Mouse (Mus musculus): ENCODE measurements around the gene Gpx4. TPM values are rescaled to one million over a fixed set of nuclear protein-coding genes. Genes with fewer than 3 reads are reported as not detected.

The Gpx4 gene
- polyA plus RNA-seq (2014; fragmentation: Illumina TruSeq; extraction: RNeasy Lipid Tissue Mini Kit (QIAGEN cat#74804); ENCODE audit: low read depth, low replicate concordance) = 681 TPM

GRCm38 (mm10) chr10:80047041-80047565 is at the start of gene Gpx4:
TSS of gene Gpx4 (plus strand) at chr10:80047166.

GRCm38 (mm10) chr10:80016511-80016910 is 30.5 kb upstream of the Gpx4 start, which contains the start of gene Arhgap45:
TSS of gene Arhgap45 (plus strand) at chr10:80016653.

GRCm38 (mm10) chr10:80039559-80039979 is 7.4 kb upstream of the Gpx4 start, which contains the start of gene Polr2e:
TSS of gene Polr2e (minus strand) at chr10:80039795.

GRCm38 (mm10) chr10:80105460-80105859 is 58.5 kb downstream of the Gpx4 start, which contains the start of gene Sbno2:
TSS of gene Sbno2 (minus strand) at chr10:80105571.

Other genes starting within 250 kb of the Gpx4 start
- gene Misp, start 226.2 kb upstream of the Gpx4 start, polyA plus RNA-seq (2014; fragmentation: Illumina TruSeq; extraction: RNeasy Lipid Tissue Mini Kit (QIAGEN cat#74804); ENCODE audit: low read depth, low replicate concordance) = 1.5 TPM
- gene Ptbp1, start 192.7 kb upstream of the Gpx4 start, polyA plus RNA-seq (2014; fragmentation: Illumina TruSeq; extraction: RNeasy Lipid Tissue Mini Kit (QIAGEN cat#74804); ENCODE audit: low read depth, low replicate concordance) = 149 TPM
- gene Prtn3, start 172.7 kb upstream of the Gpx4 start, polyA plus RNA-seq (2014; fragmentation: Illumina TruSeq; extraction: RNeasy Lipid Tissue Mini Kit (QIAGEN cat#74804); ENCODE audit: low read depth, low replicate concordance) = 14.3 TPM
- 7.2 TPM for gene Plppr3, start 172.5 kb upstream of the Gpx4 start, polyA plus RNA-seq (2014; fragmentation: Illumina TruSeq; extraction: RNeasy Lipid Tissue Mini Kit (QIAGEN cat#74804); ENCODE audit: low read depth, low replicate concordance)
- 0.67 TPM for gene Elane, start 160.9 kb upstream of the Gpx4 start, polyA plus RNA-seq (2014; fragmentation: Illumina TruSeq; extraction: RNeasy Lipid Tissue Mini Kit (QIAGEN cat#74804); ENCODE audit: low read depth, low replicate concordance)
- 6,422 TPM for gene Cfd, start 156.3 kb upstream of the Gpx4 start, polyA plus RNA-seq (2014; fragmentation: Illumina TruSeq; extraction: RNeasy Lipid Tissue Mini Kit (QIAGEN cat#74804); ENCODE audit: low read depth, low replicate concordance)
- gene Med16, start 138.2 kb upstream of the Gpx4 start, polyA plus RNA-seq (2014; fragmentation: Illumina TruSeq; extraction: RNeasy Lipid Tissue Mini Kit (QIAGEN cat#74804); ENCODE audit: low read depth, low replicate concordance) = 25.6 TPM
- gene Gm26602, start 136.3 kb upstream of the Gpx4 start, polyA plus RNA-seq (2014; fragmentation: Illumina TruSeq; extraction: RNeasy Lipid Tissue Mini Kit (QIAGEN cat#74804); ENCODE audit: low read depth, low replicate concordance) = not detected
- gene Kiss1r, start 130.2 kb upstream of the Gpx4 start, polyA plus RNA-seq (2014; fragmentation: Illumina TruSeq; extraction: RNeasy Lipid Tissue Mini Kit (QIAGEN cat#74804); ENCODE audit: low read depth, low replicate concordance) = 2.7 TPM
- 81.2 TPM for gene R3hdm4, start 126.0 kb upstream of the Gpx4 start, polyA plus RNA-seq (2014; fragmentation: Illumina TruSeq; extraction: RNeasy Lipid Tissue Mini Kit (QIAGEN cat#74804); ENCODE audit: low read depth, low replicate concordance)
- 4.9 TPM for gene Arid3a, start 120.1 kb upstream of the Gpx4 start, polyA plus RNA-seq (2014; fragmentation: Illumina TruSeq; extraction: RNeasy Lipid Tissue Mini Kit (QIAGEN cat#74804); ENCODE audit: low read depth, low replicate concordance)
- 22.5 TPM for gene Wdr18, start 87.0 kb upstream of the Gpx4 start, polyA plus RNA-seq (2014; fragmentation: Illumina TruSeq; extraction: RNeasy Lipid Tissue Mini Kit (QIAGEN cat#74804); ENCODE audit: low read depth, low replicate concordance)
- not detected for gene Grin3b, start 76.5 kb upstream of the Gpx4 start, polyA plus RNA-seq (2014; fragmentation: Illumina TruSeq; extraction: RNeasy Lipid Tissue Mini Kit (QIAGEN cat#74804); ENCODE audit: low read depth, low replicate concordance)
- gene Tmem259, start 62.8 kb upstream of the Gpx4 start, polyA plus RNA-seq (2014; fragmentation: Illumina TruSeq; extraction: RNeasy Lipid Tissue Mini Kit (QIAGEN cat#74804); ENCODE audit: low read depth, low replicate concordance) = 86.6 TPM
- 46.6 TPM for gene Cnn2, start 58.6 kb upstream of the Gpx4 start, polyA plus RNA-seq (2014; fragmentation: Illumina TruSeq; extraction: RNeasy Lipid Tissue Mini Kit (QIAGEN cat#74804); ENCODE audit: low read depth, low replicate concordance)
- gene Abca7, start 50.7 kb upstream of the Gpx4 start, polyA plus RNA-seq (2014; fragmentation: Illumina TruSeq; extraction: RNeasy Lipid Tissue Mini Kit (QIAGEN cat#74804); ENCODE audit: low read depth, low replicate concordance) = 3.8 TPM
- gene Arhgap45, start 30.5 kb upstream of the Gpx4 start, polyA plus RNA-seq (2014; fragmentation: Illumina TruSeq; extraction: RNeasy Lipid Tissue Mini Kit (QIAGEN cat#74804); ENCODE audit: low read depth, low replicate concordance) = 13.2 TPM
- 65.7 TPM for gene Polr2e, start 7.4 kb upstream of the Gpx4 start, polyA plus RNA-seq (2014; fragmentation: Illumina TruSeq; extraction: RNeasy Lipid Tissue Mini Kit (QIAGEN cat#74804); ENCODE audit: low read depth, low replicate concordance)
- gene Sbno2, start 58.4 kb downstream of the Gpx4 start, polyA plus RNA-seq (2014; fragmentation: Illumina TruSeq; extraction: RNeasy Lipid Tissue Mini Kit (QIAGEN cat#74804); ENCODE audit: low read depth, low replicate concordance) = 17.9 TPM
- 82.1 TPM for gene Stk11, start 68.6 kb downstream of the Gpx4 start, polyA plus RNA-seq (2014; fragmentation: Illumina TruSeq; extraction: RNeasy Lipid Tissue Mini Kit (QIAGEN cat#74804); ENCODE audit: low read depth, low replicate concordance)
- gene Atp5d, start 91.5 kb downstream of the Gpx4 start, polyA plus RNA-seq (2014; fragmentation: Illumina TruSeq; extraction: RNeasy Lipid Tissue Mini Kit (QIAGEN cat#74804); ENCODE audit: low read depth, low replicate concordance) = 268 TPM
- 29.3 TPM for gene Cbarp, start 93.7 kb downstream of the Gpx4 start, polyA plus RNA-seq (2014; fragmentation: Illumina TruSeq; extraction: RNeasy Lipid Tissue Mini Kit (QIAGEN cat#74804); ENCODE audit: low read depth, low replicate concordance)
- 28.1 TPM for gene Midn, start 101.1 kb downstream of the Gpx4 start, polyA plus RNA-seq (2014; fragmentation: Illumina TruSeq; extraction: RNeasy Lipid Tissue Mini Kit (QIAGEN cat#74804); ENCODE audit: low read depth, low replicate concordance)
- gene Cirbp, start 118.8 kb downstream of the Gpx4 start, polyA plus RNA-seq (2014; fragmentation: Illumina TruSeq; extraction: RNeasy Lipid Tissue Mini Kit (QIAGEN cat#74804); ENCODE audit: low read depth, low replicate concordance) = 219 TPM
- 19.9 TPM for gene 1600002K03Rik, start 125.8 kb downstream of the Gpx4 start, polyA plus RNA-seq (2014; fragmentation: Illumina TruSeq; extraction: RNeasy Lipid Tissue Mini Kit (QIAGEN cat#74804); ENCODE audit: low read depth, low replicate concordance)
- 1.4 TPM for gene Efna2, start 132.3 kb downstream of the Gpx4 start, polyA plus RNA-seq (2014; fragmentation: Illumina TruSeq; extraction: RNeasy Lipid Tissue Mini Kit (QIAGEN cat#74804); ENCODE audit: low read depth, low replicate concordance)
- 56.7 TPM for gene Mum1, start 179.3 kb downstream of the Gpx4 start, polyA plus RNA-seq (2014; fragmentation: Illumina TruSeq; extraction: RNeasy Lipid Tissue Mini Kit (QIAGEN cat#74804); ENCODE audit: low read depth, low replicate concordance)
- 123 TPM for gene Ndufs7, start 202.0 kb downstream of the Gpx4 start, polyA plus RNA-seq (2014; fragmentation: Illumina TruSeq; extraction: RNeasy Lipid Tissue Mini Kit (QIAGEN cat#74804); ENCODE audit: low read depth, low replicate concordance)
- 196 TPM for gene Gamt, start 213.8 kb downstream of the Gpx4 start, polyA plus RNA-seq (2014; fragmentation: Illumina TruSeq; extraction: RNeasy Lipid Tissue Mini Kit (QIAGEN cat#74804); ENCODE audit: low read depth, low replicate concordance)
- 85.8 TPM for gene Dazap1, start 214.3 kb downstream of the Gpx4 start, polyA plus RNA-seq (2014; fragmentation: Illumina TruSeq; extraction: RNeasy Lipid Tissue Mini Kit (QIAGEN cat#74804); ENCODE audit: low read depth, low replicate concordance)
- gene Rps15, start 245.3 kb downstream of the Gpx4 start, polyA plus RNA-seq (2014; fragmentation: Illumina TruSeq; extraction: RNeasy Lipid Tissue Mini Kit (QIAGEN cat#74804); ENCODE audit: low read depth, low replicate concordance) = 1,679 TPM
- 0.71 TPM for gene Apc2, start 248.8 kb downstream of the Gpx4 start, polyA plus RNA-seq (2014; fragmentation: Illumina TruSeq; extraction: RNeasy Lipid Tissue Mini Kit (QIAGEN cat#74804); ENCODE audit: low read depth, low replicate concordance)